Mouse (Mus musculus) brain, embryonic 14.5 days (tissue): Measurements from ENCODE around the gene Tom1l1.

Source experiments
- CTCF ChIP-seq: fragments of 200-500 bp; IDR thresholded peaks from 2 replicates; pipeline ENCODE4 v1.5.1; 2012; ENCODE audit warnings: inconsistent platforms, mild to moderate bottlenecking, moderate library complexity, borderline replicate concordance; ENCODE audit not compliant: insufficient read depth, insufficient read length; ENCODE audit errors: extremely low read depth
- POLR2A ChIP-seq: fragments of 200-500 bp; IDR thresholded peaks from 2 replicates; pipeline ENCODE4 v1.6.1; 2012; ENCODE audit warnings: mild to moderate bottlenecking, inconsistent platforms, borderline replicate concordance; ENCODE audit not compliant: poor library complexity, insufficient read depth, insufficient read length, severe bottlenecking; ENCODE audit errors: extremely low read depth

GRCm38 (mm10) chr11:90695811-90696210 is 7.6 kb upstream of the Tom1l1 start:
- TF ChIP-seq POLR2A: no peak
- TF ChIP-seq CTCF: no peak
